Mouse (Mus musculus): ENCODE measurements around the gene Matn4. TPM values are rescaled to one million over a fixed set of nuclear protein-coding genes. Genes with fewer than 3 reads are reported as not detected.

Gene Matn4
- total RNA-seq (2023), result not detected in 2 replicates

DNA sequence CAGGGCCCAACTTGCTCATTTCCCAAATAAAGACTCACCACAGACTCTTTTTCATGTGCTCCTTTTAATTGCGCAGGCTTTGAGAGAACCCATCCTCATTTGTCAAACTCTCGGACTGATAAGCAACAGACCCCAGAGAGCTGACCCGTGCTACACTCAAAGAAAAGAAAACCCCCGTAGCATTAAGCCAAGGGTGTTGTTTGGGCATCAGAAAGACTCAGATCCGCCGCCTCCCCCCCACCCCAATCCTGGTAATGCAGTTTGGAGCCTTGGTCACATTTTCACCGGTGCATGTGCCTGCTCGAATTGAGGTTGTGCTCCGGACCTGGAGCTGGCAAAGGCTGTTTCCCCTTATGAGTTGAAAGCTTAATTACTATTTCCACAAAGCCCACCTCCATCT lies at the start of gene Matn4:
Gene Matn4, minus strand, starts transcription at position 101 of the 400 bp plus-strand sequence.

DNA sequence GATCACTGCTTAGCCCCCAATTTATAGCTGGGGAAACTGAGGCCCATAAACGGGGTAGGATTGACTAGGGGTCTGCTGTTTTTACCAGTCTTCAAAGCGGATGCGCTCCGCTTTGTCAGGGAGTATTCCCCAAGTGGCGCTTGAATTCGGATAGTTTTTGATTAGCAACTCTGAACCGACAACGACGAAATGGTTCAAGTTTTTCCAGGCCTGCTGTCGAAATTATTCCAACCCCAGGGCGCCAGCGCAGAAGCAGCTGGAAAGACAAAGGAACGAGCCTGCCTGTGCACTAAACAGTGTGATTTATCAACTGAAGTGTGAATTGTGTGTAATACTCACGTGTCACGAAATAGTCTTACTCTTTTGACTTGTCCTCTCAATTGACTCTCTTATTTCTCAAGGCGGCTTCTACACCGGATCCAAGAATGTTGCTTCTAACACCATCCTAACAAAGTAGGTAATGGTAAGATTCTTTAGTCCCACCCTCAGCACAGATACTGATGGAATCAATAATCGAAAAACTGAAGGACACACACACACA lies 38.6 kb upstream of the Matn4 start, which contains the start of gene Sdc4:
Gene Sdc4, minus strand, starts transcription at position 428 of the 541 bp plus-strand sequence.

DNA sequence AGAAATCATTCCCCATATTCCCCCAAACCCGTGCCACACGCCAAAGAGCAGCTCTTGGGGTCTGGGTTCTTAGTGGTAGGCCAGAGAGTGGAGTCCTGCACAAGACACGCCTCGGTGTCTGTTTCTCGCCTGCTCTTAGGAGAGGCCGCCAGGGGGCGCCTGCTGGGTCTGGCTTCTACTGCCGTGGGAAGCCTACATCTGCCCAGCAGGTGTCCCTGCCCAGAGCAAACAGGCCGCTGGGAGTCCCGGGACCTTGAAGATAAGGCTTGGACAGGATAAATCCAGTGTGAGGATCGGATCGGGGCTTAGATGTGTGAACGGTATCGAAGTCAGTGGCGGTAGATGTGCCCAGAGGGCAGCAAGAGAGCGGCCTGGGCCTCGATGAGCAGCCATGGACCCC lies 2.1 kb downstream of the Matn4 start, which contains the start of gene Rbpjl:
Gene Rbpjl, plus strand, starts transcription at position 236 of the 400 bp plus-strand sequence.

DNA sequence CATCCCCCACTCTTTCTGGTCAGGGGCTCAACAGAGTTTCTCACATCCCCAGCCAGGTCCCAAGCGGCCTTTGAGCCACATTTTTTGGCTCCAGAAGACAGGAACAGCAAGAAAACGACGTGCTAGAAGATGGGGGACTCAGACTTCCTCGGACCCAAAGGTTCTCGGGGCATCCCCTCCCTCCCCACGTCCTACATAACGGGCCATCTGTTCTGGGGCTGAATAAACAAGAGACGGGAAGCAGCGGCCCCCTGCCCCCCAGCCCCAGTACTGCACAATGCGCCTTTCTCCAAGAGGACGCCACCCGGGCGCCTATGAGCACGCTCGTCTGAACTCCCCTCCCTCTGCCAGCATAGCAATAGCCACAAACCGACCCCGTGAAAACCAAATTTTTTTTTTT lies 15.9 kb downstream of the Matn4 start, which contains the start of gene Slpi:
Gene Slpi, minus strand, starts transcription at position 76 of the 400 bp plus-strand sequence.

Other genes with a start within 250 kb of the Matn4 start
- gene Kcns1, start 234.0 kb downstream of the Matn4 start, total RNA-seq (2023), result not detected in 2 replicates
- gene Wfdc5, start 222.4 kb downstream of the Matn4 start, total RNA-seq (2023), result not detected in 2 replicates
- not detected in 2 replicates for gene Wfdc12, start 214.6 kb downstream of the Matn4 start, total RNA-seq (2023)
- gene Wfdc15a, start 205.0 kb downstream of the Matn4 start, total RNA-seq (2023), result not detected in 2 replicates
- gene Wfdc15b, start 183.5 kb downstream of the Matn4 start, total RNA-seq (2023), result not detected in 2 replicates
- not detected in 2 replicates for gene Svs2, start 166.7 kb downstream of the Matn4 start, total RNA-seq (2023)
- gene Svs3b, start 148.5 kb downstream of the Matn4 start, total RNA-seq (2023), result not detected in 2 replicates
- not detected in 2 replicates for gene Svs4, start 126.7 kb downstream of the Matn4 start, total RNA-seq (2023)
- gene Svs3a, start 115.9 kb downstream of the Matn4 start, total RNA-seq (2023), result not detected in 2 replicates
- gene Svs6, start 88.4 kb downstream of the Matn4 start, total RNA-seq (2023), result not detected in 2 replicates
- not detected in 2 replicates for gene Svs5, start 72.4 kb downstream of the Matn4 start, total RNA-seq (2023)
- 705 and 906 TPM in 2 replicates for gene Slpi, start 16.1 kb downstream of the Matn4 start, total RNA-seq (2023)
- gene Rbpjl, start 2.0 kb downstream of the Matn4 start, total RNA-seq (2023), result not detected in 2 replicates
- 1.4 and 5.3 TPM in 2 replicates for gene Sdc4, start 38.7 kb upstream of the Matn4 start, total RNA-seq (2023)
- 32.7 and 33.5 TPM in 2 replicates for gene Sys1, start 51.8 kb upstream of the Matn4 start, total RNA-seq (2023)
- 0.63 TPM in 1 of 2 replicates, not detected in the other for gene Gm20458, start 55.8 kb upstream of the Matn4 start, total RNA-seq (2023)
- gene Trp53tg5, start 68.6 kb upstream of the Matn4 start, total RNA-seq (2023), result not detected in 2 replicates
- gene Dbndd2, start 80.9 kb upstream of the Matn4 start, total RNA-seq (2023), result 2.1 and 3.2 TPM in 2 replicates
- 42.1 and 46.4 TPM in 2 replicates for gene Pigt, start 92.4 kb upstream of the Matn4 start, total RNA-seq (2023)
- not detected in 2 replicates for gene Wfdc2, start 157.3 kb upstream of the Matn4 start, total RNA-seq (2023)
- not detected in 2 replicates for gene Spint3, start 168.3 kb upstream of the Matn4 start, total RNA-seq (2023)
- gene Wfdc6a, start 180.3 kb upstream of the Matn4 start, total RNA-seq (2023), result not detected in 2 replicates
- not detected in 2 replicates for gene Eppin, start 188.4 kb upstream of the Matn4 start, total RNA-seq (2023)
- not detected in 2 replicates for gene Wfdc6b, start 208.4 kb upstream of the Matn4 start, total RNA-seq (2023)
- gene Wfdc8, start 208.5 kb upstream of the Matn4 start, total RNA-seq (2023), result not detected in 2 replicates
- gene Wfdc16, start 233.6 kb upstream of the Matn4 start, total RNA-seq (2023), result not detected in 2 replicates